Mouse (Mus musculus) MEL (cell line): ENCODE data around the gene Sept9. TPM values are rescaled to one million over a fixed set of nuclear protein-coding genes. Genes with fewer than 3 reads are reported as not detected.

Experiments used
- DNase-seq: peaks from one replicate; pipeline ENCODE4 v3.0.0; 2011; ENCODE audit warnings: low read depth, low spot score
- H3K27ac ChIP-seq: 2 replicates; pipeline ENCODE4 v1.5.1; 2012; ENCODE audit warnings: low read depth, mild to moderate bottlenecking, control low read depth, low read length, moderate library complexity; ENCODE audit not compliant: control insufficient read depth
- H3K27me3 ChIP-seq, 2 experiments: fragments of 150-350 bp in 1 of 2; sonication (generic) in 1 of 2; 2 replicates each; pipeline ENCODE4 v1.6.1; 2012; ENCODE audit warnings: low read length in 2 of 2, mild to moderate bottlenecking in 2 of 2, improper control_type of control experiment in 1 of 2, moderate library complexity in 1 of 2; ENCODE audit not compliant: insufficient read depth in 2 of 2, control insufficient read depth in 1 of 2
- H3K36me3 ChIP-seq, 2 experiments: 2 replicates each; pipeline ENCODE4 v1.6.1; 2012 to 2014; ENCODE audit warnings: low read length in 2 of 2, improper control_type of control experiment in 1 of 2, inconsistent platforms in 1 of 2, mild to moderate bottlenecking in 1 of 2; ENCODE audit not compliant: insufficient read depth in 2 of 2, control insufficient read depth in 1 of 2
- H3K4me1 ChIP-seq, 2 experiments: fragments of 150-350 bp in 1 of 2; sonication (generic) in 1 of 2; 2 replicates each; pipeline ENCODE4 v1.6.1; 2012; ENCODE audit warnings: low read length in 2 of 2, improper control_type of control experiment in 1 of 2, mild to moderate bottlenecking in 1 of 2; ENCODE audit not compliant: insufficient read depth in 2 of 2, control insufficient read depth in 1 of 2
- H3K4me3 ChIP-seq, 2 experiments: fragments of 150-350 bp in 1 of 2; sonication (generic) in 1 of 2; 2 replicates each; pipeline ENCODE4 v1.5.1; 2012; ENCODE audit warnings: low read depth in 2 of 2, low read length in 2 of 2, mild to moderate bottlenecking in 2 of 2, moderate library complexity in 2 of 2, control low read depth in 1 of 2, improper control_type of control experiment in 1 of 2; ENCODE audit not compliant: control insufficient read depth in 1 of 2, insufficient read depth in 1 of 2
- H3K79me2 ChIP-seq: 2 replicates; pipeline ENCODE4 v1.6.1; 2012; ENCODE audit warnings: mild to moderate bottlenecking, low read length, moderate library complexity; ENCODE audit not compliant: control insufficient read depth, poor library complexity, insufficient read depth
- H3K9ac ChIP-seq: 2 replicates; pipeline ENCODE4 v1.6.1; 2012; ENCODE audit warnings: low read depth, mild to moderate bottlenecking, control low read depth, low read length, moderate library complexity; ENCODE audit not compliant: control insufficient read depth, poor library complexity, severe bottlenecking
- H3K9me3 ChIP-seq: fragments of 150-350 bp; sonication (generic); replicated peaks from 2 replicates; pipeline ENCODE4 v1.6.1; 2012; ENCODE audit warnings: mild to moderate bottlenecking, low read length, improper control_type of control experiment, moderate library complexity; ENCODE audit not compliant: insufficient read depth
- BHLHE40 ChIP-seq: IDR thresholded peaks from 2 replicates; pipeline ENCODE4 v1.6.1; 2012; ENCODE audit warnings: low read depth, mild to moderate bottlenecking, inconsistent platforms, low read length, improper control_type of control experiment, borderline replicate concordance
- CHD1 ChIP-seq: IDR thresholded peaks from 2 replicates; pipeline ENCODE4 v1.6.1; 2012; ENCODE audit warnings: low read depth, mild to moderate bottlenecking, inconsistent platforms, low read length, improper control_type of control experiment
- CTCF ChIP-seq, 3 experiments: IDR thresholded peaks in 2 of 3; conservative IDR thresholded peaks in 1 of 3; 2 replicates each; pipeline ENCODE4 v1.5.1; 2011 to 2012; ENCODE audit warnings: low read length in 3 of 3, low read depth in 2 of 3, mild to moderate bottlenecking in 2 of 3, improper control_type of control experiment in 1 of 3, inconsistent platforms in 1 of 3, mixed read lengths in 1 of 3, moderate library complexity in 1 of 3; ENCODE audit not compliant: control insufficient read depth in 1 of 3, insufficient read depth in 1 of 3, poor library complexity in 1 of 3, severe bottlenecking in 1 of 3
- E2F4 ChIP-seq: IDR thresholded peaks from 2 replicates; pipeline ENCODE4 v1.6.1; 2011; ENCODE audit warnings: low read depth, low read length, improper control_type of control experiment, borderline replicate concordance
- ELF1 ChIP-seq: IDR thresholded peaks from 2 replicates; pipeline ENCODE4 v1.6.1; 2014; ENCODE audit warnings: low read depth, mild to moderate bottlenecking, inconsistent platforms, low read length, improper control_type of control experiment, moderate library complexity
- EP300 ChIP-seq, 2 experiments: IDR thresholded peaks; 2 replicates each; pipeline ENCODE4 v1.6.1; 2011; ENCODE audit warnings: improper control_type of control experiment in 2 of 2, low read length in 2 of 2, low read depth in 1 of 2, mild to moderate bottlenecking in 1 of 2
- GABPA ChIP-seq: IDR thresholded peaks from 2 replicates; pipeline ENCODE4 v1.6.1; 2012; ENCODE audit warnings: low read depth, mild to moderate bottlenecking, inconsistent platforms, low read length, improper control_type of control experiment, moderate library complexity
- HCFC1 ChIP-seq: IDR thresholded peaks from 2 replicates; pipeline ENCODE4 v1.6.1; 2012; ENCODE audit warnings: low read depth, mild to moderate bottlenecking, inconsistent platforms, low read length, improper control_type of control experiment, moderate library complexity
- JUND ChIP-seq: IDR thresholded peaks from 2 replicates; pipeline ENCODE4 v1.6.1; 2011; ENCODE audit warnings: low read depth, mild to moderate bottlenecking, improper control_type of control experiment, low read length
- MAX ChIP-seq: IDR thresholded peaks from 2 replicates; pipeline ENCODE4 v1.6.1; 2011; ENCODE audit warnings: low read length, improper control_type of control experiment
- MXI1 ChIP-seq: IDR thresholded peaks from 2 replicates; pipeline ENCODE4 v1.6.1; 2011; ENCODE audit warnings: mild to moderate bottlenecking, low read depth, low read length, improper control_type of control experiment
- MYB ChIP-seq: IDR thresholded peaks from 2 replicates; pipeline ENCODE4 v1.6.1; 2011; ENCODE audit warnings: mild to moderate bottlenecking, low read depth, low read length, improper control_type of control experiment
- NELFE ChIP-seq: IDR thresholded peaks from 2 replicates; pipeline ENCODE4 v1.6.1; 2011; ENCODE audit warnings: low read depth, low read length, improper control_type of control experiment
- NRF1 ChIP-seq: IDR thresholded peaks from 2 replicates; pipeline ENCODE4 v1.6.1; 2014; ENCODE audit warnings: low read depth, mild to moderate bottlenecking, inconsistent platforms, low read length, improper control_type of control experiment, moderate library complexity; ENCODE audit not compliant: poor library complexity, insufficient read depth, severe bottlenecking
- POLR2A ChIP-seq, 2 experiments: IDR thresholded peaks; 2 replicates each; pipeline ENCODE4 v1.6.1; 2011 to 2012; ENCODE audit warnings: low read length in 2 of 2, mild to moderate bottlenecking in 2 of 2, control low read depth in 1 of 2, improper control_type of control experiment in 1 of 2, low read depth in 1 of 2, moderate library complexity in 1 of 2; ENCODE audit not compliant: control insufficient read depth in 1 of 2, insufficient read depth in 1 of 2, poor library complexity in 1 of 2
- POLR2AphosphoS2 ChIP-seq: IDR thresholded peaks from 2 replicates; pipeline ENCODE4 v1.6.1; 2011; ENCODE audit warnings: low read length, improper control_type of control experiment
- RAD21 ChIP-seq: IDR thresholded peaks from 2 replicates; pipeline ENCODE4 v1.6.1; 2011; ENCODE audit warnings: mild to moderate bottlenecking, low read depth, low read length, improper control_type of control experiment
- TAL1 ChIP-seq: IDR thresholded peaks from 2 replicates; pipeline ENCODE4 v1.6.1; 2012; ENCODE audit warnings: mild to moderate bottlenecking, inconsistent platforms, low read length, moderate library complexity, mixed read lengths
- TBP ChIP-seq: IDR thresholded peaks from 2 replicates; pipeline ENCODE4 v1.8.0; 2011; ENCODE audit warnings: low read depth, low read length, improper control_type of control experiment
- TCF12 ChIP-seq: IDR thresholded peaks from 2 replicates; pipeline ENCODE4 v1.6.1; 2014; ENCODE audit warnings: low read depth, mild to moderate bottlenecking, inconsistent platforms, low read length, improper control_type of control experiment, moderate library complexity
- UBTF ChIP-seq: IDR thresholded peaks from 2 replicates; pipeline ENCODE4 v1.6.1; 2012; ENCODE audit warnings: low read depth, mild to moderate bottlenecking, inconsistent platforms, low read length, improper control_type of control experiment, moderate library complexity, borderline replicate concordance; ENCODE audit not compliant: insufficient read depth
- ZMIZ1 ChIP-seq: IDR thresholded peaks from 2 replicates; pipeline ENCODE4 v1.6.1; 2012; ENCODE audit warnings: low read depth, mild to moderate bottlenecking, inconsistent platforms, low read length, improper control_type of control experiment, moderate library complexity
- ZNF384 ChIP-seq: IDR thresholded peaks from 2 replicates; pipeline ENCODE4 v1.6.1; 2012; ENCODE audit warnings: low read depth, mild to moderate bottlenecking, inconsistent platforms, low read length, improper control_type of control experiment
- polyA plus RNA-seq, 2 experiments: library from polyadenylated mRNA; stranded (reverse) in 1 of 2; unstranded in 1 of 2; fragments of >175 nt in 1 of 2; fragments of >200 nt in 1 of 2; gene quantifications; 2 replicates each; pipeline versions ENCODE4 v1.2.1 to v1.2.4; 2012; ENCODE audit warnings: low replicate concordance in 2 of 2, low read depth in 1 of 2; ENCODE audit not compliant: insufficient read length in 2 of 2, insufficient read depth in 1 of 2, missing spikeins in 1 of 2
- total RNA-seq: library from RNA; depleted of rRNA; stranded (reverse); fragments of 300-350 nt; gene quantifications from 2 replicates; pipeline ENCODE4 v1.2.3, GENCODE M21; 2012

The Sept9 gene
- total and polyA plus RNA-seq, 3 experiments = 49.7 to 196 (median 163) TPM

- no peak overlapping the region for H3K9ac ChIP-seq
- H3K9me3 ChIP-seq = no peaks in the 10 kb centered on the region
- H3K27ac ChIP-seq = no peak overlapping the region
- no peaks in the 10 kb centered on the region for H3K79me2 ChIP-seq
- peaks cover 2% of the 10 kb centered on the region in 2 experiments; a peak in 2 of 4 replicates for H3K27me3 ChIP-seq
- no peaks in the 10 kb centered on the region for H3K36me3 ChIP-seq
- peaks cover 0 to 5% of the 10 kb centered on the region in 2 experiments; a peak in 1 of 4 replicates for H3K4me1 ChIP-seq
- DNase-seq = no peak
- H3K4me3 ChIP-seq = no peak overlapping the region
- TF ChIP-seq ELF1 = no peak
- no peak for TF ChIP-seq MXI1
- no peak for TF ChIP-seq BHLHE40
- TF ChIP-seq RAD21 = peak; percentile 0; the same call in 1 of the 2 replicates
- TF ChIP-seq MAX = no peak
- no peak for TF ChIP-seq TBP
- TF ChIP-seq ZMIZ1 = no peak
- no peak for TF ChIP-seq TCF12
Observed at GRCm38 (mm10) chr11:117196681-117197080, 2.8 kb upstream of the Sept9 start.

GRCm38 (mm10) chr11:117198122-117198521 lies 1.3 kb upstream of the Sept9 start:
- TF ChIP-seq ZMIZ1 (no peak), UBTF (no peak), GABPA (no peak), CHD1 (no peak), ZNF384 (no peak), TBP (no peak)
- H3K9me3 ChIP-seq = no peaks in the 10 kb centered on the region
- H3K79me2 ChIP-seq = no peaks in the 10 kb centered on the region
- no peak for DNase-seq
- peaks cover 0 to 5% of the 10 kb centered on the region in 2 experiments; a peak in 1 of 4 replicates for H3K4me1 ChIP-seq
- H3K36me3 ChIP-seq = no peaks in the 10 kb centered on the region
- H3K9ac ChIP-seq = no peak overlapping the region
- no peak overlapping the region for H3K27ac ChIP-seq
- H3K27me3 ChIP-seq = peaks cover 0 to 8% of the 10 kb centered on the region in 2 experiments; a peak in 3 of 4 replicates
- no peak overlapping the region for H3K4me3 ChIP-seq

- no peak for DNase-seq
- H3K9ac ChIP-seq = no peak overlapping the region
- no peak overlapping the region for H3K4me3 ChIP-seq
- TF ChIP-seq CTCF (IDR thresholded peaks at IDR 0.05 in 2 of 3, conservative IDR thresholded peaks at IDR 0.05 in 1 of 3; ENCODE audit: control insufficient read depth in 1 of 3, insufficient read depth in 1 of 3, low read depth in 2 of 3, low read length in 3 of 3, poor library complexity in 1 of 3, severe bottlenecking in 1 of 3) (no peak), POLR2AphosphoS2 (no peak), JUND (no peak), GABPA (no peak), RAD21 (no peak), TAL1 (no peak), NRF1 (no peak), MXI1 (no peak), TBP (no peak), HCFC1 (no peak), NELFE (no peak), EP300 (IDR thresholded peaks at IDR 0.05; ENCODE audit: low read depth in 1 of 2, low read length in 2 of 2) (no peak), POLR2A (IDR thresholded peaks at IDR 0.05; ENCODE audit: control insufficient read depth in 1 of 2, insufficient read depth in 1 of 2, low read depth in 1 of 2, low read length in 2 of 2, poor library complexity in 1 of 2) (no peak), E2F4 (no peak), BHLHE40 (no peak), MYB (no peak), ZMIZ1 (no peak)
- peaks cover 5 to 22% of the 10 kb centered on the region in 2 experiments for H3K27me3 ChIP-seq
- no peaks in the 10 kb centered on the region for H3K9me3 ChIP-seq
- no peaks in the 10 kb centered on the region for H3K79me2 ChIP-seq
- H3K27ac ChIP-seq = no peak overlapping the region
- no peaks in the 10 kb centered on the region for H3K36me3 ChIP-seq
- no peaks in the 10 kb centered on the region for H3K4me1 ChIP-seq
Observed at GRCm38 (mm10) chr11:117201846-117202245, 2.4 kb downstream of the Sept9 start.
